8 mouse cellular contexts compared by ENCODE assay signal in genomic region chr5:108903134-108903923, GRCm38 (mm10). TPM values are rescaled to one million over a fixed set of nuclear protein-coding genes. Genes with fewer than 3 reads are reported as not detected.
A peak's percentile ranks its signal among the peaks of the same experiment; 100 is the strongest.
DNase-seq lines count a peak whose midpoint lies in the region; ATAC-seq lines count a peak whose summit lies in the region.
"Not testable (repeated sequence)": the region's sequence is repeated elsewhere in the genome, so short reads cannot be mapped to it uniquely, and the experiment has no call there.

No protein-coding gene starts in this region.

- H3K4me1 ChIP-seq in forebrain, embryonic 13.5 days; heart, embryonic 15.5 days (replicated peaks); limb, embryonic 10.5 days: not testable (repeated sequence)

- peak overlapping the region; percentile 48 for H3K4me2 ChIP-seq in forebrain, embryonic 13.5 days
- peak overlapping the region; percentile 56 for H3K4me2 ChIP-seq in heart, embryonic 15.5 days

- DNase-seq in cerebellum, adult 11-12 months: peak; percentile 26
- DNase-seq in kidney, adult 8-10 months: peak; percentile 0 to 17
- DNase-seq in limb, embryonic 10.5 days (ENCODE audit: low spot score): not testable (repeated sequence)
- peak; percentile 2 to 14 for DNase-seq in right cerebral cortex, adult 2 months (ENCODE audit: low spot score in 2 of 2)
- DNase-seq in urinary bladder, postnatal 36 days (ENCODE audit: low spot score in 2 of 2): peak; percentile 3 to 5

- not testable (repeated sequence) for H3K27ac ChIP-seq in forebrain, embryonic 13.5 days; heart, embryonic 15.5 days; limb, embryonic 10.5 days

- H3K9me3 ChIP-seq in forebrain, embryonic 13.5 days (replicated peaks); heart, embryonic 15.5 days (replicated peaks); limb, embryonic 10.5 days (replicated peaks): not testable (repeated sequence)

- 5% methylated on average over 26 of the region's 65 CpGs for WGBS in forebrain, embryonic 13.5 days
- WGBS in heart, embryonic 15.5 days: 2% methylated on average over 33 of the region's 65 CpGs
- 2% methylated on average over 41 of the region's 65 CpGs for WGBS in limb, embryonic 10.5 days

- H3K27me3 ChIP-seq in forebrain, embryonic 13.5 days; heart, embryonic 15.5 days; limb, embryonic 10.5 days (ENCODE audit: low read depth, poor library complexity, severe bottlenecking): not testable (repeated sequence)

- 0 out of 2 replicates have a peak overlapping the region, but pooled peaks have one; percentile 23 for H3K9ac ChIP-seq in forebrain, embryonic 13.5 days
- not testable (repeated sequence) for H3K9ac ChIP-seq in heart, embryonic 15.5 days

- H3K36me3 ChIP-seq in forebrain, embryonic 13.5 days (ENCODE audit: poor library complexity, severe bottlenecking); heart, embryonic 15.5 days; limb, embryonic 10.5 days: not testable (repeated sequence)

- peak; percentile 99 for ATAC-seq in forebrain, embryonic 13.5 days
- peak; percentile 89 for ATAC-seq in heart, embryonic 15.5 days (replicated peaks; ENCODE audit: insufficient number of reproducible peaks, insufficient read depth, low FRiP score, low read depth)
- peak; percentile 100 for ATAC-seq in megakaryocyte-erythroid progenitor cell, adult 5-6 weeks (replicated peaks; ENCODE audit: low FRiP score, low TSS enrichment, poor library complexity, severe bottlenecking)

- peak overlapping the region; percentile 14 for H3K4me3 ChIP-seq in forebrain, embryonic 13.5 days
- peak overlapping the region; percentile 32 for H3K4me3 ChIP-seq in heart, embryonic 15.5 days
- H3K4me3 ChIP-seq in limb, embryonic 10.5 days: peak overlapping the region; percentile 28

RNA-seq across cellular contexts. Expression of gene Vmn2r9, which starts 50.9 kb away (rescaled TPM):
- polyA plus RNA-seq in forebrain, embryonic 13.5 days (2015; fragmentation: Nextera tagmentation; extraction: Ambion mirVana): not detected in 2 replicates
- not detected in 2 replicates for polyA plus RNA-seq in heart, embryonic 15.5 days (2015; fragmentation: Nextera tagmentation; extraction: Ambion mirVana)
- polyA plus RNA-seq in limb, embryonic 10.5 days (2016; fragmentation: Nextera tagmentation; extraction: Ambion mirVana): not detected in 2 replicates
- total RNA-seq in megakaryocyte-erythroid progenitor cell, adult 5-6 weeks (2014; fragmentation: Nextera tagmentation): not detected in 2 replicates
- not detected in 2 replicates for total RNA-seq in megakaryocyte-erythroid progenitor cell, adult 5-6 weeks (2017)
